Mouse (Mus musculus) monocyte, adult 2 months (primary cell): ENCODE results near the gene Cdh24.

ENCODE experiments used
- DNase-seq, 2 experiments: peaks; one replicate each; pipeline ENCODE4 v3.0.0; 2022; ENCODE audit warnings: low spot score in 2 of 2, low read depth in 1 of 2

Cdh24 gene

GRCm38 (mm10) chr14:54607226-54607625 is 33.9 kb downstream of the Cdh24 start:
- no peak for DNase-seq

DNA sequence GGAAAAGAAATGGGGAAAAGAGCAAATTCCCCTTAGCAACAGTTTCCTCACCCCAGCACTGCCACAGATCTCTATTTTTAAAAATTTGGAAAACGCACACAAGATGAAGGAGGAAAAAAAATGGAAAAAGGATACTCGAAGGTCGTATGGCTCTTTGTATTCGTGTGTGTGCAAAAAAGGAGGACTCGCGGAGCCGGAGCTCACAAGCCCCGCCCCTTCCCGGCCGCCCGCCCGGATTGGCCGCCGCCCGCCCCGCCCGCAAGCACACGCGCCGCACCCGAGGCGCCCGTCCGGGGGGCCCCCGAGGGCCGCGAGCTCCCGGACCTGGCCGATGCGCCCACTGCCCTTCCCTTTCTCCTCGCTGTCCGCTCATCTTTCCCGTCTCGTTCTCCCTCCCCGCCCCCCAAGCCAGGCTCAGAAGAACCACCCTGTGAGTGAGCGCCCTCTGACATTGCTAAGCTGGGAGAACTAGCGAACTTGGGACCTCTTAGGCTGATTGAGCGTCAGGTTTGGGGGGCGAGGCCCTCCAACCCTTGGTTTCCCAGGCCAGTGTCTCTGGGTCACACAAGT is 35.3 kb downstream of the Cdh24 start, which contains the start of gene 4931414P19Rik:
Gene 4931414P19Rik (minus strand): TSS at position 242 of the 570 bp plus-strand sequence.
- DNase-seq, result peak in 1 of 2 experiments; percentile 27

GRCm38 (mm10) chr14:54603686-54604085 is 37.5 kb downstream of the Cdh24 start:
- no peak for DNase-seq

DNA sequence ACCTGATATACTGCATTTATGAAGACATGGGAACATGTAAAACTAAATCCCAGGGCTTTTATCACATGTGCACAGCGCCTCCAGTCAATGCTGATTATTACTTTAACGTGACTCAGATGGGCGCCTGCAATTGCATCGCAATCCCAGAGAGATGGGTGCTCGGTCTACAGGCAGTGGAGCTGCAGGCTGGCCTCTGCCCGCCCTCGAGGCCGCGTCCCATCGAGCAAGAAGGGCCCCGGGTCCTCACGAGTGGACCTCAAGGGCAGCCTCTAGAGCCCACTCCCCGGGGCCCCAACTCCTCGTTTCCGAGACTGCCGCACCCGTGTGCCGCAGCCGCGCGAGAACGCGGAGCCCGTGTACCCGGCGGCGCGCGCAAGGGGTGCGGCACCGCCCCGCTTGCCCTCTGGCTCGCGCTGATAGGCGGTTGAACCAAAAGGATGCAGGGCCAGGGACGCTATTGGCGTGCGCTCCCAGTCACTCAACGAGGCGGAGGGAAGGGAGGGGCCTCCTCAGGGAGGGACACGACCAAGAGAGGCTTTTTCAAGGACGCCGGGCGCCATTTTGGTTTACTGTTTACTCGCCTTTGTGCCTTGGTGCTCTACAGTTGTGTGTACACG is 38.0 kb downstream of the Cdh24 start:
- DNase-seq, result peak; percentile 86 to 90

DNA sequence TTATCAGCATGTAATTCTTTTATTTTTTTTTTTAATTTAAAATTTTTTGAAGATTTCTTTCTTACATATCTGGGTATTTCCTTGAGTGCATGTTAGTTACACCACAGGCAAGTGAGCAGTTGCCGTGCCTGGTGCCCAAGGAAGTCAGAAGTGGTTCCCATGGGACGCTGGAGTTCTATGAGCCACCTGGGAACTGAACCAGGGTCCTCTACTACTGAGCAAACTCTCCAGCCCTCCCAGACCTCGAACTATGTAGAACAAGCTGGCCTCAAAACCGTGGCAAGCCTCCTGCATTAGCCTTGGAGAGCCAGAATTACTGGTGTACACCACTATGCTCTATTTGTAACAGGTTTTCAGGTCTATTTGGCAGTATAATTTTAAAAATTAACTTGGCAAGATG is 38.6 kb downstream of the Cdh24 start:
- no peak for DNase-seq

GRCm38 (mm10) chr14:54601601-54602000 is 39.6 kb downstream of the Cdh24 start:
- no peak for DNase-seq

- DNase-seq, result no peak
These were observed 44.1 kb downstream of the Cdh24 start for GRCm38 (mm10) chr14:54597084-54597483.

DNA sequence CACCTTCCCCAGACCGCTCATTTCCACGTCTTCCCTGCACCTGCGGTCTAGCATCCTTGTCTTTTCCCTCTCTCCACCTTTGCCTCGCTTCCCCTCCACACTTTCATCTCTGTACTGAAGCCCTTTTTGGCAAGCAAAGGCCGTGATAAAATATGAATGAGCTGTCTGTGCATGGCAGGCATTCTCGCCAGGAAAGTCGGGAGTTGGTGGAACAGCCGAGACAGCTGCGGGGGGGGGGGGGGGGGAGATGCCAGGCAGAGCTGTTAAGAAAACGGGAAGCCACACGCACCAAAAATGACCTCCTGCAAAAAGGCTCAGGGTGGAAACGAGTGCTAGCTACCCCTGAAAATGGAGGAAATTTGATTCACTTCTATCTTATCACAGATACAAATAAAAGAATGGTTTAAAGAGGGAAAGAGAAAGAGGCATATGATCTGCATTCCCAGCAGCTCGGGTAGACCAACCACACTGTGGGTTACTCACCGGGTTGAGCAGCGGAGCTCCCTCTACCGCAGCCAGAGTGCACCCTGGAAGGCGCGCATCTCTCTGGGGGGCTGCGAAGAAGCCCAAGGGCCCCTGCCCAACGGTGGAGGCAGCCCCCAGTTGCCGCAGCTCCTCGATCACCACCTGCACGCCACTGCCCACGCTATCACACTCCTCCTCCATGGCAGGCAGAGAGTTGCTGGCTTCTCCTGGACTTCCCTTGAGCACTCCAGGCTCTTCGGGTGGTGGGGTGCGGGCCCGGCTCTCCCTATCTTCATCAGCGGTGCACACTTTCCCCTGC is 46.3 kb downstream of the Cdh24 start:
- no peak for DNase-seq

DNA sequence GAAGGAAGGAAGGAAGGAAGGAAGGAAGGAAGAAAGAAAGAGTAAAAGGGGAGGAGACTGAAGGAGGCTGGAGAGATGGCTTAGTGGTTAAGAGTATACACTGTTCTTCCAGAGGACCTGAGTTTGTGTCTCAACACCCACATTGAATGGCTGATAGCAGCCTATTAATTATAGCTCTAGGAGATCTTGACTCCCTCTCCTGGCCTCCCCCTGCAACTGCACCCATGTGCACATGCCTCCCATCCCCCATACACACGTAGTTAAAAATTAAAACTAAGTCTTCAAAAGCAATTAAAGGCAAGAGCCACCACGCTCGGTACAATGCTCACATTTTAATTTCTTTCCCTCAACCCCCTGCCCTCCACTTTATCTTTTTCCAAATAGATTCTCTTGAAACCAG is 47.1 kb downstream of the Cdh24 start:
- no peak for DNase-seq

- no peak for DNase-seq
These were observed 48.7 kb downstream of the Cdh24 start for GRCm38 (mm10) chr14:54592319-54592934.

DNA sequence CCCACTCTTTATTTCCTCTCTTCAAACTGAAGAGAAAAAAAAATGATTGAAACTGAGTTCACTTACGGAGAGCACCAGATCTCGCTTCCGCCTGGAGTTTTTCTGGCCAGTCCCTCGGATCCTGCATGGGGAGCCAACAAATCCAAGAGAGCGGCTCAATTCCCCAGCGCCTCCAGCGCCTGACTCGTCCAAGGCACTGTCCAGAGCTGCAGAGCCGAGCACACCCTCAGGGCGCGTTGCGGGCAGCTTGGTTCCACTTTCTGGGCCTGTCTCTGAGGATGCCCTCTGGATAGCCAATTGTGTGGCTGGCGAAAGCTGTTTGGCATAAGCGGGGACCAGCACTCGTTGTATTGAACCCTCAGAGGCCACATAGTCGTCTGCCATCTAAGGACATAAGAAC is 50.1 kb downstream of the Cdh24 start:
- DNase-seq, result no peak

GRCm38 (mm10) chr14:54583681-54584338 is 57.4 kb downstream of the Cdh24 start:
- DNase-seq, result no peak

DNA sequence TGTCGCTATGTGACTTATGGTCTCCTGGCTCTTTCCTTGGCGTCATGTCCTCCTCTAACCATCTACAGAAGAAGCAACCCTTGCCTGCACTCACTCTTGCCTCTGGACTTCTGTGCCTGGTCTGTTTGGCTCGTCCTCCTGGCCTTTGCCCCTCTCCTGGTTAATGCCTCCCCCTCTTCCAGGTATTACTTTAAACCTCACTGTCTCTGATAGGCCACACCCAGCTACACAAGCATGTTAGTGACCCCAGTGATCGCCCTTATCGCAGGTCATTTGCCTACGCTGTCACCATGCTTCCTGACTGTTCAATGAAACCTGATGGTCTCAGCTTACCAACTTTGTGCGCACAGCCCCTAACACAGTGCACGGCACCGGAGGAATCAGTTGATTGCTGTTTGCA is 58.6 kb downstream of the Cdh24 start:
- DNase-seq, result no peak
